Mouse (Mus musculus) spleen, adult 2 months (tissue): ENCODE measurements around the gene Slc35f3. TPM values are rescaled to one million over a fixed set of nuclear protein-coding genes. Genes with fewer than 3 reads are reported as not detected.

ENCODE experiments used
- DNase-seq, 2 experiments: peaks; one replicate each; pipeline versions ENCODE4 v3.0.0 to v3.0.0-alpha.2; 2012 to 2021; ENCODE audit warnings: low spot score in 2 of 2, low read depth in 1 of 2
- H3K27ac ChIP-seq: fragments of 200-500 bp; 2 replicates; pipeline ENCODE4 v1.5.1; 2012; ENCODE audit warnings: low read length, inconsistent platforms; ENCODE audit not compliant: insufficient read depth
- H3K27me3 ChIP-seq: fragments of 200-500 bp; 2 replicates; pipeline ENCODE4 v1.6.1; 2012; ENCODE audit warnings: mild to moderate bottlenecking, moderate library complexity, low read length, inconsistent platforms; ENCODE audit not compliant: control insufficient read depth, insufficient read depth
- H3K36me3 ChIP-seq: fragments of 200-500 bp; 2 replicates; pipeline ENCODE4 v1.6.1; 2012; ENCODE audit warnings: mild to moderate bottlenecking, low read length, inconsistent platforms; ENCODE audit not compliant: control insufficient read depth, insufficient read depth
- H3K4me1 ChIP-seq: fragments of 200-500 bp; 2 replicates; pipeline ENCODE4 v1.6.1; 2011; ENCODE audit warnings: inconsistent platforms; ENCODE audit not compliant: control insufficient read depth, insufficient read depth, insufficient read length
- H3K4me3 ChIP-seq: fragments of 200-500 bp; 2 replicates; pipeline ENCODE4 v1.5.1; 2011; ENCODE audit warnings: mild to moderate bottlenecking, inconsistent platforms; ENCODE audit not compliant: insufficient read depth, insufficient read length; ENCODE audit errors: extremely low read depth
- CTCF ChIP-seq: fragments of 200-500 bp; IDR thresholded peaks from 2 replicates; pipeline ENCODE4 v1.5.1; 2011; ENCODE audit warnings: mild to moderate bottlenecking, inconsistent platforms; ENCODE audit not compliant: insufficient read depth, insufficient read length, insufficient replicate concordance; ENCODE audit errors: extremely low read depth
- POLR2A ChIP-seq: fragments of 200-500 bp; IDR thresholded peaks from 2 replicates; pipeline ENCODE4 v1.6.1; 2011; ENCODE audit warnings: low read depth, low read length, inconsistent platforms
- WGBS: fragments of 180-500 bp; shearing (Covaris S2); methylation state at CpG from one replicate; pipeline ENCODE4 v1.1.7; 2018; 5-methylcytosine and 5-hydroxymethylcytosine counted together
- polyA plus RNA-seq: library from polyadenylated mRNA; depleted of rRNA; stranded (reverse); fragments of >200 nt; gene quantifications from 2 replicates; pipeline ENCODE4 v1.2.3, GENCODE M21; 2012

Gene Slc35f3
- polyA plus RNA-seq, 1 experiment = not detected

- TF ChIP-seq POLR2A (no peak), CTCF (no peak)
- no peaks in the 10 kb centered on the region for H3K27me3 ChIP-seq
- no peak overlapping the region for H3K4me3 ChIP-seq
- no peak for DNase-seq
- no peak overlapping the region for H3K27ac ChIP-seq
- no peaks in the 10 kb centered on the region for H3K4me1 ChIP-seq
- WGBS = 82% methylated on average over 3 of the region's 3 CpGs
- H3K36me3 ChIP-seq = no peaks in the 10 kb centered on the region
Observed at GRCm38 (mm10) chr8:126371871-126372270, 73.5 kb downstream of the Slc35f3 start.

- no peak for DNase-seq
- no peaks in the 10 kb centered on the region for H3K36me3 ChIP-seq
- H3K4me1 ChIP-seq = no peaks in the 10 kb centered on the region
- H3K27me3 ChIP-seq = no peaks in the 10 kb centered on the region
- no peak overlapping the region for H3K27ac ChIP-seq
- H3K4me3 ChIP-seq = no peak overlapping the region
- TF ChIP-seq CTCF = no peak
- no peak for TF ChIP-seq POLR2A
- WGBS = 54% methylated on average over 6 of the region's 6 CpGs
Observed at GRCm38 (mm10) chr8:126379580-126379979, 81.2 kb downstream of the Slc35f3 start.

GRCm38 (mm10) chr8:126380141-126380540, 81.8 kb downstream of the Slc35f3 start:
- Histone ChIP-seq H3K27ac (no peak overlapping the region), H3K4me1 (no peaks in the 10 kb centered on the region), H3K27me3 (no peaks in the 10 kb centered on the region), H3K36me3 (no peaks in the 10 kb centered on the region), H3K4me3 (no peak overlapping the region)
- WGBS = 65% methylated on average over 2 of the region's 2 CpGs
- no peak for TF ChIP-seq CTCF
- no peak for TF ChIP-seq POLR2A
- no peak for DNase-seq

- no peak overlapping the region for H3K4me3 ChIP-seq
- H3K27ac ChIP-seq = no peak overlapping the region
- no peak for DNase-seq
- H3K4me1 ChIP-seq = no peaks in the 10 kb centered on the region
- TF ChIP-seq CTCF (no peak), POLR2A (no peak)
- no peaks in the 10 kb centered on the region for H3K27me3 ChIP-seq
- 85% methylated on average over 7 of the region's 7 CpGs for WGBS
- H3K36me3 ChIP-seq = no peaks in the 10 kb centered on the region
Observed at GRCm38 (mm10) chr8:126381299-126381698, 82.9 kb downstream of the Slc35f3 start.

GRCm38 (mm10) chr8:126382216-126382615, 83.9 kb downstream of the Slc35f3 start:
- H3K27me3 ChIP-seq = no peaks in the 10 kb centered on the region
- H3K4me1 ChIP-seq = no peaks in the 10 kb centered on the region
- no peak overlapping the region for H3K27ac ChIP-seq
- TF ChIP-seq CTCF (no peak), POLR2A (no peak)
- no peak overlapping the region for H3K4me3 ChIP-seq
- no peak for DNase-seq
- no peaks in the 10 kb centered on the region for H3K36me3 ChIP-seq
- WGBS = 46% methylated on average over 14 of the region's 14 CpGs

DNA sequence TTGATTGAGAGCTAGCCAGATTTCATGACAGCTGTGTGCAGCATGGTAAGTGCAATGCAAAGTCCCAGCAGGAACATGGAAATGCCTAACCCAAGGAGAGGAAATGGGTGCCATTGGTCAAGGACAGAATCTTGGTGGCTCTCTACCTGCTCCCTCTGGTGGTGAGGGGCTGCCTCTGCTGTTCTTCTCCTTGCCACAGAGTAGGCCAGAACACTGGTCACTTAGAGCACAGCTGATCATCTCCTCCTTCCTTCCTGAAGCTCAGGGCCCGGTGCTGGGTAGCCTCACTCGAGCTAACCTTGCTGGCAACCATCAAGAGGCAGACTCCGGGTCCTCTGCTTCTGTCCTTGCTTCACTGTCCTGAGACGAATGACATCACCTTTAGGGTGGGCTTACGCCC, 84.4 kb downstream of the Slc35f3 start:
- no peak for TF ChIP-seq POLR2A
- TF ChIP-seq CTCF = no peak
- 66% methylated on average over 5 of the region's 5 CpGs for WGBS
- no peak for DNase-seq
- Histone ChIP-seq H3K4me3 (no peak overlapping the region), H3K27ac (no peak overlapping the region), H3K4me1 (no peaks in the 10 kb centered on the region), H3K27me3 (no peaks in the 10 kb centered on the region), H3K36me3 (no peaks in the 10 kb centered on the region)

GRCm38 (mm10) chr8:126387566-126387965, 89.2 kb downstream of the Slc35f3 start:
- H3K36me3 ChIP-seq = no peaks in the 10 kb centered on the region
- no peaks in the 10 kb centered on the region for H3K4me1 ChIP-seq
- DNase-seq = no peak
- no peak overlapping the region for H3K27ac ChIP-seq
- TF ChIP-seq POLR2A (no peak), CTCF (no peak)
- no peaks in the 10 kb centered on the region for H3K27me3 ChIP-seq
- WGBS = 86% methylated on average over 4 of the region's 4 CpGs
- no peak overlapping the region for H3K4me3 ChIP-seq

- Histone ChIP-seq H3K36me3 (no peaks in the 10 kb centered on the region), H3K27ac (no peak overlapping the region), H3K4me1 (peaks cover 3% of the 10 kb centered on the region; the same call in 1 of the 2 replicates), H3K27me3 (no peaks in the 10 kb centered on the region), H3K4me3 (no peak overlapping the region)
- TF ChIP-seq CTCF (no peak), POLR2A (no peak)
- WGBS = 58% methylated on average over 2 of the region's 2 CpGs
- DNase-seq = no peak
Observed at GRCm38 (mm10) chr8:126391541-126391940, 93.2 kb downstream of the Slc35f3 start.
